Mouse (Mus musculus): ENCODE results near the gene Hnrnpll. TPM values are rescaled to one million over a fixed set of nuclear protein-coding genes. Genes with fewer than 3 reads are reported as not detected.
A peak's percentile ranks its signal among the peaks of the same experiment; 100 is the strongest.
"Not testable (repeated sequence)": the region's sequence is repeated elsewhere in the genome, so short reads cannot be mapped to it uniquely, and the experiment has no call there.

The Hnrnpll gene
- total RNA-seq, 2 experiments from 2014 or later, result 16.7 to 17.8 TPM

GRCm38 (mm10) chr17:80009926-80010325 lies 52.2 kb downstream of the Hnrnpll start:
- DNase-seq, result no peak

GRCm38 (mm10) chr17:80008847-80009246 lies 53.3 kb downstream of the Hnrnpll start:
- intact Hi-C loops (cut with DNase I; ENCODE audit: low total_unique reads), result loop anchor here (10.0 kb wide), 1 partner anchor 114 kb away; the partner anchor contains the start of gene Atl2
- peak; percentile 34 for DNase-seq

More at GRCm38 (mm10) chr17:80009926-80010325, 52.2 kb downstream of the Hnrnpll start:
- intact Hi-C loops (cut with DNase I; ENCODE audit: low total_unique reads), result loop anchor here (10.0 kb wide), 3 partner anchors 115 to 175 kb away; partner anchors contain the start of gene Atl2

GRCm38 (mm10) chr17:80004345-80005239 lies 57.5 kb downstream of the Hnrnpll start:
- intact Hi-C loops (cut with DNase I; ENCODE audit: low total_unique reads), result loop anchor here (10.0 kb wide), 1 partner anchor 110 kb away; the partner anchor contains the start of gene Atl2
- DNase-seq, result peak; percentile 75

GRCm38 (mm10) chr17:80003851-80004250 lies 58.3 kb downstream of the Hnrnpll start:
- not testable (repeated sequence) for DNase-seq
- intact Hi-C loops (cut with DNase I; ENCODE audit: low total_unique reads), result loop anchor here (10.0 kb wide), 1 partner anchor 109 kb away; the partner anchor contains the start of gene Atl2

GRCm38 (mm10) chr17:80002385-80002852 lies 59.7 kb downstream of the Hnrnpll start:
- intact Hi-C loops (cut with DNase I; ENCODE audit: low total_unique reads), result loop anchor here (10.0 kb wide), 1 partner anchor 108 kb away; the partner anchor contains the start of gene Atl2
- DNase-seq, result peak; percentile 84

GRCm38 (mm10) chr17:79999631-80000030 lies 62.5 kb downstream of the Hnrnpll start:
- intact Hi-C loops (cut with DNase I; ENCODE audit: low total_unique reads), result loop anchor here (10.0 kb wide), 1 partner anchor 105 kb away; the partner anchor contains the start of gene Atl2
- no peak for DNase-seq

- peak; percentile 66 for DNase-seq
These were observed 63.1 kb downstream of the Hnrnpll start for GRCm38 (mm10) chr17:79998986-79999385.

GRCm38 (mm10) chr17:79995091-79995691 lies 66.9 kb downstream of the Hnrnpll start:
- intact Hi-C loops (cut with DNase I; ENCODE audit: low total_unique reads), result no loop called here
- peak; percentile 65 for DNase-seq

More at GRCm38 (mm10) chr17:79998986-79999385, 63.1 kb downstream of the Hnrnpll start:
- intact Hi-C loops (cut with DNase I; ENCODE audit: low total_unique reads), result no loop called here

GRCm38 (mm10) chr17:79992114-79992513 lies 70.0 kb downstream of the Hnrnpll start:
- intact Hi-C loops (cut with DNase I; ENCODE audit: low total_unique reads), result no loop called here
- DNase-seq, result no peak

- peak; percentile 67 for DNase-seq
- intact Hi-C loops (cut with DNase I; ENCODE audit: low total_unique reads), result no loop called here
These were observed 70.8 kb downstream of the Hnrnpll start for GRCm38 (mm10) chr17:79991166-79991958.

GRCm38 (mm10) chr17:79990161-79990560 lies 72.0 kb downstream of the Hnrnpll start:
- DNase-seq, result peak; percentile 22
- intact Hi-C loops (cut with DNase I; ENCODE audit: low total_unique reads), result no loop called here

- no peak for DNase-seq
- intact Hi-C loops (cut with DNase I; ENCODE audit: low total_unique reads), result no loop called here
These were observed 77.7 kb downstream of the Hnrnpll start for GRCm38 (mm10) chr17:79984450-79984849.

- intact Hi-C loops (cut with DNase I; ENCODE audit: low total_unique reads), result no loop called here
- no peak for DNase-seq
These were observed 79.1 kb downstream of the Hnrnpll start for GRCm38 (mm10) chr17:79982955-79983529.

- intact Hi-C loops (cut with DNase I; ENCODE audit: low total_unique reads), result no loop called here
- DNase-seq, result no peak
These were observed 79.6 kb downstream of the Hnrnpll start for GRCm38 (mm10) chr17:79982548-79982947.

- intact Hi-C loops (cut with DNase I; ENCODE audit: low total_unique reads), result no loop called here
- DNase-seq, result no peak
These were observed 80.2 kb downstream of the Hnrnpll start for GRCm38 (mm10) chr17:79981758-79982481.

GRCm38 (mm10) chr17:79981348-79981747 lies 80.8 kb downstream of the Hnrnpll start:
- no peak for DNase-seq
- intact Hi-C loops (cut with DNase I; ENCODE audit: low total_unique reads), result no loop called here

GRCm38 (mm10) chr17:79980421-79981120 lies 81.6 kb downstream of the Hnrnpll start:
- intact Hi-C loops (cut with DNase I; ENCODE audit: low total_unique reads), result no loop called here
- no peak for DNase-seq
